Mouse (Mus musculus) liver, embryonic 15.5 days (tissue): Measurements from ENCODE around the gene Rpl7a. TPM values are rescaled to one million over a fixed set of nuclear protein-coding genes. Genes with fewer than 3 reads are reported as not detected.

Experiments used
- ATAC-seq: fragments of 200-750 bp; cut with Nextera tagmentation; 2 replicates; pipeline ENCODE4 v1.8.0; 2017; ENCODE audit warnings: moderate number of reproducible peaks, mild to moderate bottlenecking, moderate library complexity; ENCODE audit not compliant: insufficient read depth
- H3K27ac ChIP-seq: fragments of 300-500 bp; sonication (generic); replicated peaks from 2 replicates; pipeline ENCODE4 v1.5.1; 2015; ENCODE audit warnings: mild to moderate bottlenecking, inconsistent platforms
- H3K27me3 ChIP-seq: fragments of 300-500 bp; sonication (generic); 2 replicates; pipeline ENCODE4 v1.6.1; 2015; ENCODE audit warnings: mild to moderate bottlenecking, inconsistent platforms
- H3K36me3 ChIP-seq: fragments of 300-500 bp; sonication (generic); replicated peaks from 2 replicates; pipeline ENCODE4 v1.6.1; 2015; ENCODE audit warnings: moderate library complexity, mild to moderate bottlenecking, inconsistent platforms
- H3K4me1 ChIP-seq: fragments of 300-500 bp; sonication (generic); replicated peaks from 2 replicates; pipeline ENCODE4 v1.6.1; 2015; ENCODE audit warnings: inconsistent platforms
- H3K4me2 ChIP-seq: fragments of 300-500 bp; sonication (generic); 2 replicates; pipeline ENCODE4 v1.6.1; 2015; ENCODE audit warnings: moderate library complexity, mild to moderate bottlenecking, inconsistent platforms
- H3K4me3 ChIP-seq: fragments of 300-500 bp; sonication (generic); replicated peaks from 2 replicates; pipeline ENCODE4 v1.5.1; 2015; ENCODE audit warnings: mild to moderate bottlenecking, inconsistent platforms
- H3K9ac ChIP-seq: fragments of 300-500 bp; sonication (generic); 2 replicates; pipeline ENCODE4 v1.6.1; 2015; ENCODE audit warnings: moderate library complexity, mild to moderate bottlenecking, inconsistent platforms
- H3K9me3 ChIP-seq: fragments of 300-500 bp; sonication (generic); replicated peaks from 2 replicates; pipeline ENCODE4 v1.6.1; 2016; ENCODE audit warnings: inconsistent platforms
- WGBS: fragments of 180-500 bp; shearing (Covaris S2); methylation state at CpG from one replicate; pipeline ENCODE4 v1.1.7; 2015; ENCODE audit warnings: mixed read lengths; ENCODE audit not compliant: insufficient replicate concordance; 5-methylcytosine and 5-hydroxymethylcytosine counted together
- polyA plus RNA-seq: library from polyadenylated mRNA; unstranded; fragments of >200 nt; fragmentation: Nextera tagmentation; extraction: Ambion mirVana; gene quantifications from 2 replicates; pipeline ENCODE4 v1.2.1, GENCODE M21; 2015

The Rpl7a gene
- polyA plus RNA-seq, 1 experiment from 2014 or later = 352 TPM

- peak within 1 kb of the TSS; percentile 81 for H3K4me3 ChIP-seq
- peak within 1 kb of the TSS; percentile 97 for H3K4me2 ChIP-seq
- 3% methylated on average over 47 of the region's 47 CpGs for WGBS
- no peaks in the 10 kb centered on the region for H3K9me3 ChIP-seq
- peak within 1 kb of the TSS; percentile 82 for H3K27ac ChIP-seq
- H3K36me3 ChIP-seq = peaks cover 68% of the 10 kb centered on the region
- peaks cover 67% of the 10 kb centered on the region for H3K4me1 ChIP-seq
- peak within 1 kb of the TSS; percentile 74 for H3K9ac ChIP-seq
- peak; percentile 71 for ATAC-seq
- no peaks in the 10 kb centered on the region for H3K27me3 ChIP-seq
These were observed 5.6 kb downstream of the Rpl7a start, which contains the start of the genes Surf2 and Surf1 for GRCm38 (mm10) chr2:26915927-26916728. Gene Surf2 (plus strand): TSS chr2:26916367. Gene Surf1 (minus strand): TSS chr2:26916530.

- Histone ChIP-seq H3K27me3 (no peaks in the 10 kb centered on the region), H3K4me1 (peaks cover 63% of the 10 kb centered on the region), H3K27ac (peak overlapping the region; percentile 82), H3K4me2 (peak overlapping the region; percentile 97), H3K9ac (peak overlapping the region; percentile 74), H3K4me3 (peak overlapping the region; percentile 81), H3K36me3 (peaks cover 68% of the 10 kb centered on the region), H3K9me3 (no peaks in the 10 kb centered on the region)
- WGBS = 2% methylated on average over 13 of the region's 13 CpGs
- ATAC-seq = peak; percentile 57
These were observed 6.2 kb downstream of the Rpl7a start for GRCm38 (mm10) chr2:26916738-26917137.

GRCm38 (mm10) chr2:26919684-26920083 lies 9.1 kb downstream of the Rpl7a start:
- WGBS = 82% methylated on average over 3 of the region's 3 CpGs
- Histone ChIP-seq H3K4me1 (peaks cover 37% of the 10 kb centered on the region), H3K9me3 (no peaks in the 10 kb centered on the region), H3K27ac (no peak overlapping the region), H3K36me3 (peaks cover 68% of the 10 kb centered on the region), H3K27me3 (no peaks in the 10 kb centered on the region), H3K9ac (no peak overlapping the region), H3K4me2 (no peak overlapping the region), H3K4me3 (no peak overlapping the region)
- ATAC-seq = no peak

GRCm38 (mm10) chr2:26920190-26920855 lies 9.8 kb downstream of the Rpl7a start:
- H3K36me3 ChIP-seq = peaks cover 75% of the 10 kb centered on the region
- H3K27me3 ChIP-seq = no peaks in the 10 kb centered on the region

GRCm38 (mm10) chr2:26921784-26922183 lies 11.2 kb downstream of the Rpl7a start:
- Histone ChIP-seq H3K9me3 (no peaks in the 10 kb centered on the region), H3K27me3 (no peaks in the 10 kb centered on the region), H3K4me3 (no peak overlapping the region), H3K36me3 (peaks cover 89% of the 10 kb centered on the region), H3K4me1 (peaks cover 17% of the 10 kb centered on the region), H3K4me2 (no peak overlapping the region), H3K9ac (no peak overlapping the region), H3K27ac (no peak overlapping the region)
- no peak for ATAC-seq
- 68% methylated on average over 9 of the region's 9 CpGs for WGBS

More at GRCm38 (mm10) chr2:26920190-26920855, 9.8 kb downstream of the Rpl7a start:
- no peaks in the 10 kb centered on the region for H3K9me3 ChIP-seq
- no peak overlapping the region for H3K27ac ChIP-seq
- no peak overlapping the region for H3K4me3 ChIP-seq
- H3K9ac ChIP-seq = no peak overlapping the region
- H3K4me2 ChIP-seq = no peak overlapping the region
- WGBS = 74% methylated on average over 6 of the region's 6 CpGs
- no peak for ATAC-seq
- peaks cover 31% of the 10 kb centered on the region for H3K4me1 ChIP-seq

GRCm38 (mm10) chr2:26927745-26928476 lies 17.3 kb downstream of the Rpl7a start:
- Histone ChIP-seq H3K9ac (no peak overlapping the region), H3K4me3 (no peak overlapping the region), H3K4me1 (peaks cover 49% of the 10 kb centered on the region), H3K27me3 (no peaks in the 10 kb centered on the region), H3K4me2 (no peak overlapping the region), H3K27ac (no peak overlapping the region), H3K36me3 (peaks cover 87% of the 10 kb centered on the region), H3K9me3 (no peaks in the 10 kb centered on the region)
- ATAC-seq = no peak
- WGBS = 76% methylated on average over 6 of the region's 6 CpGs

- no peak overlapping the region for H3K4me3 ChIP-seq
- ATAC-seq = no peak
- H3K4me2 ChIP-seq = peak overlapping the region; percentile 94
- H3K9ac ChIP-seq = no peak overlapping the region
- H3K36me3 ChIP-seq = peaks cover 62% of the 10 kb centered on the region
- peaks cover 63% of the 10 kb centered on the region for H3K4me1 ChIP-seq
- 19% methylated on average over 1 of the region's 1 CpGs for WGBS
- no peak overlapping the region for H3K27ac ChIP-seq
- no peaks in the 10 kb centered on the region for H3K27me3 ChIP-seq
- no peaks in the 10 kb centered on the region for H3K9me3 ChIP-seq
These were observed 19.8 kb downstream of the Rpl7a start for GRCm38 (mm10) chr2:26930390-26930789.

GRCm38 (mm10) chr2:26932473-26933303 lies 22.1 kb downstream of the Rpl7a start:
- under 1% methylated on average over 49 of the region's 49 CpGs for WGBS
- Histone ChIP-seq H3K9ac (peak overlapping the region; percentile 99), H3K27ac (peak overlapping the region; percentile 84), H3K27me3 (no peaks in the 10 kb centered on the region), H3K4me2 (peak overlapping the region; percentile 94), H3K4me3 (peak overlapping the region; percentile 94), H3K9me3 (no peaks in the 10 kb centered on the region), H3K4me1 (peaks cover 67% of the 10 kb centered on the region), H3K36me3 (peaks cover 39% of the 10 kb centered on the region)
- peak; percentile 26 for ATAC-seq

- H3K4me1 ChIP-seq = peaks cover 60% of the 10 kb centered on the region
- peak within 1 kb of the TSS; percentile 94 for H3K4me2 ChIP-seq
- peak within 1 kb of the TSS; percentile 84 for H3K27ac ChIP-seq
- peak within 1 kb of the TSS; percentile 99 for H3K9ac ChIP-seq
- no peaks in the 10 kb centered on the region for H3K27me3 ChIP-seq
- ATAC-seq = peak; percentile 93
- no peaks in the 10 kb centered on the region for H3K9me3 ChIP-seq
- H3K4me3 ChIP-seq = peak within 1 kb of the TSS; percentile 94
- H3K36me3 ChIP-seq = peaks cover 32% of the 10 kb centered on the region
- under 1% methylated on average over 70 of the region's 70 CpGs for WGBS
These were observed 22.9 kb downstream of the Rpl7a start, which contains the start of the genes Surf4 and Stkld1 for GRCm38 (mm10) chr2:26933304-26934055. Gene Surf4 (minus strand): TSS chr2:26933928. Gene Stkld1 (plus strand): TSS chr2:26934047.

- peaks cover 14% of the 10 kb centered on the region for H3K36me3 ChIP-seq
- no peak overlapping the region for H3K27ac ChIP-seq
- no peaks in the 10 kb centered on the region for H3K27me3 ChIP-seq
- no peaks in the 10 kb centered on the region for H3K9me3 ChIP-seq
- no peak for ATAC-seq
- H3K4me3 ChIP-seq = no peak overlapping the region
- H3K9ac ChIP-seq = no peak overlapping the region
- no peak overlapping the region; the same call in 1 of the 2 replicates for H3K4me2 ChIP-seq
- WGBS = 21% methylated on average over 2 of the region's 2 CpGs
- H3K4me1 ChIP-seq = peaks cover 45% of the 10 kb centered on the region
These were observed 24.7 kb downstream of the Rpl7a start for GRCm38 (mm10) chr2:26935286-26935685.
